Mouse (Mus musculus) left cerebral cortex, postnatal 36 days (tissue): ENCODE measurements around the gene Pcnx2. TPM values are rescaled to one million over a fixed set of nuclear protein-coding genes. Genes with fewer than 3 reads are reported as not detected.

Experiments
- DNase-seq, 2 experiments: peaks; one replicate each; pipeline ENCODE4 v3.0.0; 2021 to 2022; ENCODE audit warnings: low spot score in 2 of 2, mixed read lengths in 1 of 2
- intact Hi-C: fragments of 180-260 bp; cut with DNase I; formaldehyde crosslinking; loops from one replicate; pipeline ENCODE4 v1.15.1; 2025
- total RNA-seq, 2 experiments: library from RNA; stranded (reverse); gene quantifications; 2 replicates each; pipeline ENCODE4 v1.2.3; 2021

Gene Pcnx2
- total RNA-seq, 2 experiments from 2014 or later: 87.6 to 97.2 TPM

GRCm38 (mm10) chr8:125775031-125775430 lies 123.1 kb downstream of the Pcnx2 start:
- intact Hi-C loops: no loop called here
- no peak for DNase-seq

- DNase-seq: no peak
- intact Hi-C loops: no loop called here
Measured at GRCm38 (mm10) chr8:125773281-125773803, 124.8 kb downstream of the Pcnx2 start.

GRCm38 (mm10) chr8:125772300-125772699 lies 125.8 kb downstream of the Pcnx2 start:
- no peak for DNase-seq
- intact Hi-C loops: no loop called here

GRCm38 (mm10) chr8:125768079-125768478 lies 130.0 kb downstream of the Pcnx2 start:
- no peak for DNase-seq
- intact Hi-C loops: no loop called here

GRCm38 (mm10) chr8:125763066-125763786 lies 134.9 kb downstream of the Pcnx2 start:
- no peak for DNase-seq
- intact Hi-C loops: no loop called here

- DNase-seq: no peak
- intact Hi-C loops: no loop called here
Measured at GRCm38 (mm10) chr8:125759022-125759421, 139.1 kb downstream of the Pcnx2 start.

GRCm38 (mm10) chr8:125757106-125757496 lies 141.0 kb downstream of the Pcnx2 start:
- no peak for DNase-seq
- intact Hi-C loops: no loop called here

- intact Hi-C loops: no loop called here
- DNase-seq: no peak
Measured at GRCm38 (mm10) chr8:125756391-125757105, 141.6 kb downstream of the Pcnx2 start.

GRCm38 (mm10) chr8:125755896-125756295 lies 142.2 kb downstream of the Pcnx2 start:
- intact Hi-C loops: no loop called here
- no peak for DNase-seq

GRCm38 (mm10) chr8:125750846-125751245 lies 147.3 kb downstream of the Pcnx2 start:
- intact Hi-C loops: no loop called here

GRCm38 (mm10) chr8:125747390-125747789 lies 150.7 kb downstream of the Pcnx2 start:
- no peak for DNase-seq
- intact Hi-C loops: no loop called here

More at GRCm38 (mm10) chr8:125750846-125751245, 147.3 kb downstream of the Pcnx2 start:
- no peak for DNase-seq

- intact Hi-C loops: no loop called here
- no peak for DNase-seq
Measured at GRCm38 (mm10) chr8:125744914-125745576, 153.1 kb downstream of the Pcnx2 start.

GRCm38 (mm10) chr8:125742406-125742805 lies 155.7 kb downstream of the Pcnx2 start:
- intact Hi-C loops: no loop called here

GRCm38 (mm10) chr8:125741855-125742254 lies 156.3 kb downstream of the Pcnx2 start:
- intact Hi-C loops: no loop called here
- no peak for DNase-seq

More at GRCm38 (mm10) chr8:125742406-125742805, 155.7 kb downstream of the Pcnx2 start:
- no peak for DNase-seq

GRCm38 (mm10) chr8:125741377-125741776 lies 156.7 kb downstream of the Pcnx2 start:
- DNase-seq: no peak
- intact Hi-C loops: no loop called here

GRCm38 (mm10) chr8:125740655-125741054 lies 157.5 kb downstream of the Pcnx2 start:
- intact Hi-C loops: no loop called here
- DNase-seq: no peak

GRCm38 (mm10) chr8:125738956-125739355 lies 159.2 kb downstream of the Pcnx2 start:
- DNase-seq: no peak
- intact Hi-C loops: no loop called here

- peak; percentile 84 to 87 for DNase-seq
- intact Hi-C loops: loop anchor here (5.0 kb wide), 1 partner anchor 162 kb away; no protein-coding TSS in a partner anchor
Measured at GRCm38 (mm10) chr8:125733964-125734956, 163.9 kb downstream of the Pcnx2 start.

- intact Hi-C loops: loop anchor here (5.0 kb wide), 1 partner anchor 157 kb away; no protein-coding TSS in a partner anchor
- no peak for DNase-seq
Measured at GRCm38 (mm10) chr8:125729746-125730145, 168.4 kb downstream of the Pcnx2 start, which contains the start of gene Ntpcr. Ntpcr (plus strand) TSS chr8:125729963.
